Mouse (Mus musculus) neural tube, embryonic 13.5 days (tissue): ENCODE data around the gene Gmppb. TPM values are rescaled to one million over a fixed set of nuclear protein-coding genes. Genes with fewer than 3 reads are reported as not detected.

Experiments used
- ATAC-seq: fragments of 200-750 bp; cut with Nextera tagmentation; 2 replicates; pipeline ENCODE4 v1.8.0; 2017; ENCODE audit warnings: low read depth, mild to moderate bottlenecking, moderate TSS enrichment, moderate library complexity
- H3K27ac ChIP-seq: fragments of 300-500 bp; sonication (generic); replicated peaks from 2 replicates; pipeline ENCODE4 v1.5.1; 2015; ENCODE audit warnings: moderate library complexity, mild to moderate bottlenecking, inconsistent platforms
- H3K27me3 ChIP-seq: fragments of 300-500 bp; sonication (generic); 2 replicates; pipeline ENCODE4 v1.6.1; 2015; ENCODE audit warnings: mild to moderate bottlenecking, inconsistent platforms
- H3K36me3 ChIP-seq: fragments of 300-500 bp; sonication (generic); 2 replicates; pipeline ENCODE4 v1.6.1; 2015; ENCODE audit warnings: mild to moderate bottlenecking, inconsistent platforms
- H3K4me1 ChIP-seq: fragments of 300-500 bp; sonication (generic); replicated peaks from 2 replicates; pipeline ENCODE4 v1.6.1; 2015; ENCODE audit warnings: inconsistent platforms
- H3K4me2 ChIP-seq: fragments of 300-500 bp; sonication (generic); 2 replicates; pipeline ENCODE4 v1.6.1; 2015; ENCODE audit warnings: inconsistent platforms, mild to moderate bottlenecking, moderate library complexity
- H3K4me3 ChIP-seq: fragments of 300-500 bp; sonication (generic); 2 replicates; pipeline ENCODE4 v1.5.1; 2015; ENCODE audit warnings: mild to moderate bottlenecking, inconsistent platforms
- H3K9ac ChIP-seq: fragments of 300-500 bp; sonication (generic); 2 replicates; pipeline ENCODE4 v1.6.1; 2015; ENCODE audit warnings: moderate library complexity, mild to moderate bottlenecking, inconsistent platforms
- H3K9me3 ChIP-seq: fragments of 300-500 bp; sonication (generic); 2 replicates; pipeline ENCODE4 v1.6.1; 2016; ENCODE audit warnings: inconsistent platforms
- WGBS: fragments of 180-500 bp; shearing (Covaris S2); methylation state at CpG from one replicate; pipeline ENCODE4 v1.1.7; 2015; 5-methylcytosine and 5-hydroxymethylcytosine counted together
- polyA plus RNA-seq: library from polyadenylated mRNA; unstranded; fragments of >200 nt; fragmentation: Nextera tagmentation; extraction: Ambion mirVana; gene quantifications from 2 replicates; pipeline ENCODE4 v1.2.1, GENCODE M21; 2015

Gene Gmppb
- polyA plus RNA-seq, 1 experiment from 2014 or later: 21.9 TPM

GRCm38 (mm10) chr9:108067199-108067598, 18.2 kb downstream of the Gmppb start:
- no peak for ATAC-seq
- Histone ChIP-seq H3K4me2 (no peak overlapping the region), H3K36me3 (peaks cover 59% of the 10 kb centered on the region), H3K4me3 (no peak overlapping the region), H3K4me1 (0 out of 2 replicates have a peak, but pooled peaks cover 4% of the 10 kb centered on the region), H3K27ac (no peak overlapping the region), H3K9ac (no peak overlapping the region), H3K27me3 (no peaks in the 10 kb centered on the region), H3K9me3 (no peaks in the 10 kb centered on the region)
- WGBS: 81% methylated on average over 7 of the region's 7 CpGs

GRCm38 (mm10) chr9:108067900-108068299, 18.9 kb downstream of the Gmppb start:
- no peak overlapping the region for H3K27ac ChIP-seq
- 21% methylated on average over 8 of the region's 8 CpGs for WGBS
- no peaks in the 10 kb centered on the region for H3K27me3 ChIP-seq
- no peak overlapping the region for H3K4me3 ChIP-seq
- ATAC-seq: peak; percentile 57; the same call in 1 of the 2 replicates
- H3K9me3 ChIP-seq: no peaks in the 10 kb centered on the region
- H3K4me1 ChIP-seq: 0 out of 2 replicates have a peak, but pooled peaks cover 3% of the 10 kb centered on the region
- no peak overlapping the region for H3K4me2 ChIP-seq
- H3K9ac ChIP-seq: no peak overlapping the region
- peaks cover 56% of the 10 kb centered on the region for H3K36me3 ChIP-seq

- H3K27me3 ChIP-seq: no peaks in the 10 kb centered on the region
- H3K27ac ChIP-seq: no peak overlapping the region
- H3K9me3 ChIP-seq: no peaks in the 10 kb centered on the region
- WGBS: 89% methylated on average over 9 of the region's 9 CpGs
- no peak for ATAC-seq
- H3K4me1 ChIP-seq: 0 out of 2 replicates have a peak, but pooled peaks cover 3% of the 10 kb centered on the region
- H3K9ac ChIP-seq: no peak overlapping the region
- no peak overlapping the region for H3K4me3 ChIP-seq
- peaks cover 50% of the 10 kb centered on the region for H3K36me3 ChIP-seq
- H3K4me2 ChIP-seq: no peak overlapping the region
Observed at GRCm38 (mm10) chr9:108069007-108069406, 20.0 kb downstream of the Gmppb start.

GRCm38 (mm10) chr9:108069529-108069928, 20.5 kb downstream of the Gmppb start:
- H3K9ac ChIP-seq: no peak overlapping the region
- H3K36me3 ChIP-seq: peaks cover 45% of the 10 kb centered on the region
- no peak overlapping the region for H3K27ac ChIP-seq
- H3K27me3 ChIP-seq: no peaks in the 10 kb centered on the region
- 0 out of 2 replicates have a peak, but pooled peaks cover 3% of the 10 kb centered on the region for H3K4me1 ChIP-seq
- no peak for ATAC-seq
- 91% methylated on average over 7 of the region's 7 CpGs for WGBS
- H3K4me3 ChIP-seq: no peak overlapping the region
- H3K9me3 ChIP-seq: no peaks in the 10 kb centered on the region
- H3K4me2 ChIP-seq: no peak overlapping the region

- H3K27ac ChIP-seq: no peak overlapping the region
- peaks cover 44% of the 10 kb centered on the region for H3K36me3 ChIP-seq
- no peak overlapping the region for H3K4me2 ChIP-seq
- H3K9ac ChIP-seq: no peak overlapping the region
- no peaks in the 10 kb centered on the region for H3K27me3 ChIP-seq
- ATAC-seq: no peak
- H3K4me1 ChIP-seq: 0 out of 2 replicates have a peak, but pooled peaks cover 3% of the 10 kb centered on the region
- no peak overlapping the region for H3K4me3 ChIP-seq
- H3K9me3 ChIP-seq: no peaks in the 10 kb centered on the region
- WGBS: 85% methylated on average over 4 of the region's 4 CpGs
Observed at GRCm38 (mm10) chr9:108071801-108072200, 22.8 kb downstream of the Gmppb start.

GRCm38 (mm10) chr9:108072481-108072924, 23.5 kb downstream of the Gmppb start:
- no peak for ATAC-seq
- Histone ChIP-seq H3K4me2 (no peak overlapping the region), H3K27ac (no peak overlapping the region), H3K27me3 (no peaks in the 10 kb centered on the region), H3K4me3 (no peak overlapping the region), H3K36me3 (peaks cover 49% of the 10 kb centered on the region), H3K4me1 (0 out of 2 replicates have a peak, but pooled peaks cover 3% of the 10 kb centered on the region), H3K9ac (no peak overlapping the region), H3K9me3 (no peaks in the 10 kb centered on the region)
- 77% methylated on average over 9 of the region's 9 CpGs for WGBS

- Histone ChIP-seq H3K9me3 (no peaks in the 10 kb centered on the region), H3K27me3 (no peaks in the 10 kb centered on the region), H3K4me1 (peaks cover 7% of the 10 kb centered on the region), H3K36me3 (peaks cover 48% of the 10 kb centered on the region), H3K4me3 (no peak overlapping the region), H3K9ac (no peak overlapping the region), H3K27ac (no peak overlapping the region), H3K4me2 (no peak overlapping the region)
- no peak for ATAC-seq
- WGBS: 65% methylated on average over 7 of the region's 7 CpGs
Observed at GRCm38 (mm10) chr9:108073141-108073930, 24.3 kb downstream of the Gmppb start.

GRCm38 (mm10) chr9:108080168-108080567, 31.1 kb downstream of the Gmppb start, which contains the start of gene Mst1:
Mst1 (plus strand) TSS chr9:108080436.
- H3K36me3 ChIP-seq: peaks cover 25% of the 10 kb centered on the region
- ATAC-seq: no peak
- 80% methylated on average over 5 of the region's 5 CpGs for WGBS
- peak within 1 kb of the TSS; percentile 86 for H3K4me3 ChIP-seq
- H3K9ac ChIP-seq: peak within 1 kb of the TSS; percentile 97
- H3K4me2 ChIP-seq: peak within 1 kb of the TSS; percentile 83
- H3K9me3 ChIP-seq: no peaks in the 10 kb centered on the region
- peaks cover 46% of the 10 kb centered on the region for H3K27me3 ChIP-seq
- peaks cover 26% of the 10 kb centered on the region for H3K4me1 ChIP-seq
- no peak within 1 kb of the TSS for H3K27ac ChIP-seq

- Histone ChIP-seq H3K27ac (no peak overlapping the region), H3K9me3 (no peaks in the 10 kb centered on the region), H3K4me3 (no peak overlapping the region), H3K27me3 (peaks cover 46% of the 10 kb centered on the region), H3K36me3 (peaks cover 40% of the 10 kb centered on the region), H3K4me1 (peaks cover 26% of the 10 kb centered on the region), H3K4me2 (peak overlapping the region; percentile 26), H3K9ac (peak overlapping the region; percentile 38; the same call in 1 of the 2 replicates)
- WGBS: 7% methylated on average over 19 of the region's 19 CpGs
- no peak for ATAC-seq
Observed at GRCm38 (mm10) chr9:108082549-108082948, 33.5 kb downstream of the Gmppb start.

- H3K27ac ChIP-seq: no peak within 1 kb of the TSS
- no peak within 1 kb of the TSS for H3K4me3 ChIP-seq
- 35% methylated on average over 12 of the region's 12 CpGs for WGBS
- no peak for ATAC-seq
- H3K9ac ChIP-seq: peak within 1 kb of the TSS; percentile 38; the same call in 1 of the 2 replicates
- H3K36me3 ChIP-seq: peaks cover 44% of the 10 kb centered on the region
- peak within 1 kb of the TSS; percentile 26 for H3K4me2 ChIP-seq
- H3K27me3 ChIP-seq: peaks cover 46% of the 10 kb centered on the region
- H3K9me3 ChIP-seq: no peaks in the 10 kb centered on the region
- peaks cover 22% of the 10 kb centered on the region for H3K4me1 ChIP-seq
Observed at GRCm38 (mm10) chr9:108082988-108083431, 34.0 kb downstream of the Gmppb start, which contains the start of gene Rnf123. Rnf123 (minus strand) TSS chr9:108083346.

- Histone ChIP-seq H3K4me3 (no peak overlapping the region), H3K9me3 (no peaks in the 10 kb centered on the region), H3K9ac (no peak overlapping the region), H3K27me3 (peaks cover 46% of the 10 kb centered on the region), H3K4me1 (peaks cover 17% of the 10 kb centered on the region), H3K4me2 (no peak overlapping the region), H3K27ac (no peak overlapping the region), H3K36me3 (peaks cover 50% of the 10 kb centered on the region)
- WGBS: 86% methylated on average over 6 of the region's 6 CpGs
- no peak for ATAC-seq
Observed at GRCm38 (mm10) chr9:108083561-108083960, 34.5 kb downstream of the Gmppb start.

- H3K9ac ChIP-seq: no peak overlapping the region
- H3K36me3 ChIP-seq: peaks cover 67% of the 10 kb centered on the region
- peaks cover 45% of the 10 kb centered on the region for H3K27me3 ChIP-seq
- no peak for ATAC-seq
- H3K4me1 ChIP-seq: peaks cover 9% of the 10 kb centered on the region; the same call in 1 of the 2 replicates
- H3K9me3 ChIP-seq: no peaks in the 10 kb centered on the region
- H3K4me3 ChIP-seq: no peak overlapping the region
- WGBS: 97% methylated on average over 4 of the region's 4 CpGs
- no peak overlapping the region for H3K4me2 ChIP-seq
- no peak overlapping the region for H3K27ac ChIP-seq
Observed at GRCm38 (mm10) chr9:108085261-108085660, 36.2 kb downstream of the Gmppb start.
